Mouse (Mus musculus) forebrain, embryonic 10.5 days (tissue): ENCODE measurements around the gene Gstm5. TPM values are rescaled to one million over a fixed set of nuclear protein-coding genes. Genes with fewer than 3 reads are reported as not detected.

ENCODE experiments used
- DNase-seq: peaks from one replicate; pipeline ENCODE4 v3.0.0-alpha.2; 2017; ENCODE audit warnings: low spot score; ENCODE audit errors: extremely low spot score
- H3K27ac ChIP-seq: fragments of 300-500 bp; sonication (generic); 2 replicates; pipeline ENCODE4 v1.5.1; 2016; ENCODE audit warnings: mild to moderate bottlenecking
- H3K27me3 ChIP-seq: fragments of 300-500 bp; sonication (generic); 2 replicates; pipeline ENCODE4 v1.6.1; 2016; ENCODE audit warnings: mild to moderate bottlenecking; ENCODE audit not compliant: poor library complexity, severe bottlenecking
- H3K36me3 ChIP-seq: fragments of 300-500 bp; sonication (generic); replicated peaks from 2 replicates; pipeline ENCODE4 v1.6.1; 2016; ENCODE audit warnings: mild to moderate bottlenecking, moderate library complexity
- H3K4me1 ChIP-seq: fragments of 300-500 bp; sonication (generic); 2 replicates; pipeline ENCODE4 v1.6.1; 2016
- H3K4me3 ChIP-seq: fragments of 300-500 bp; sonication (generic); 2 replicates; pipeline ENCODE4 v1.5.1; 2016; ENCODE audit warnings: mild to moderate bottlenecking, moderate library complexity
- H3K9me3 ChIP-seq: fragments of 300-500 bp; sonication (generic); 2 replicates; pipeline ENCODE4 v1.6.1; 2016; ENCODE audit warnings: mild to moderate bottlenecking, moderate library complexity
- WGBS: fragments of 180-500 bp; shearing (Covaris S2); methylation state at CpG from one replicate; pipeline ENCODE4 v1.1.7; 2016; 5-methylcytosine and 5-hydroxymethylcytosine counted together
- polyA plus RNA-seq: library from polyadenylated mRNA; unstranded; fragments of >200 nt; fragmentation: Nextera tagmentation; extraction: Ambion mirVana; gene quantifications from 2 replicates; pipeline ENCODE4 v1.2.1, GENCODE M21; 2016

Gstm5 gene
- polyA plus RNA-seq, 1 experiment from 2014 or later = 225 TPM

GRCm38 (mm10) chr3:107927841-107928240, 32.2 kb downstream of the Gstm5 start:
- 85% methylated on average over 3 of the region's 3 CpGs for WGBS
- H3K4me3 ChIP-seq = no peak overlapping the region
- H3K4me1 ChIP-seq = peaks cover 18% of the 10 kb centered on the region
- H3K36me3 ChIP-seq = no peaks in the 10 kb centered on the region
- 0 out of 2 replicates have a peak, but pooled peaks cover 5% of the 10 kb centered on the region for H3K27me3 ChIP-seq
- H3K27ac ChIP-seq = no peak overlapping the region
- DNase-seq = no peak
- H3K9me3 ChIP-seq = no peaks in the 10 kb centered on the region

GRCm38 (mm10) chr3:107928691-107929090, 33.1 kb downstream of the Gstm5 start:
- H3K36me3 ChIP-seq = no peaks in the 10 kb centered on the region
- no peak for DNase-seq
- H3K4me3 ChIP-seq = no peak overlapping the region
- 93% methylated on average over 11 of the region's 11 CpGs for WGBS
- H3K27ac ChIP-seq = no peak overlapping the region
- peaks cover 14% of the 10 kb centered on the region; the same call in 1 of the 2 replicates for H3K27me3 ChIP-seq
- peaks cover 18% of the 10 kb centered on the region for H3K4me1 ChIP-seq
- H3K9me3 ChIP-seq = no peaks in the 10 kb centered on the region

- Histone ChIP-seq H3K4me1 (peaks cover 18% of the 10 kb centered on the region), H3K9me3 (no peaks in the 10 kb centered on the region), H3K27me3 (peaks cover 19% of the 10 kb centered on the region; the same call in 1 of the 2 replicates), H3K36me3 (no peaks in the 10 kb centered on the region), H3K27ac (no peak overlapping the region), H3K4me3 (no peak overlapping the region)
- DNase-seq = no peak
- WGBS = 89% methylated on average over 4 of the region's 4 CpGs
Measured at GRCm38 (mm10) chr3:107929243-107929642, 33.6 kb downstream of the Gstm5 start.

GRCm38 (mm10) chr3:107929731-107930130, 34.1 kb downstream of the Gstm5 start:
- DNase-seq = no peak
- WGBS = 90% methylated on average over 4 of the region's 4 CpGs

GRCm38 (mm10) chr3:107931134-107931533, 35.5 kb downstream of the Gstm5 start:
- Histone ChIP-seq H3K4me1 (peaks cover 18% of the 10 kb centered on the region), H3K36me3 (no peaks in the 10 kb centered on the region), H3K27ac (peak overlapping the region; percentile 88), H3K27me3 (peaks cover 21% of the 10 kb centered on the region; the same call in 1 of the 2 replicates), H3K9me3 (no peaks in the 10 kb centered on the region), H3K4me3 (peak overlapping the region; percentile 49)
- DNase-seq = no peak
- 56% methylated on average over 2 of the region's 2 CpGs for WGBS

More at GRCm38 (mm10) chr3:107929731-107930130, 34.1 kb downstream of the Gstm5 start:
- Histone ChIP-seq H3K27ac (no peak overlapping the region), H3K9me3 (no peaks in the 10 kb centered on the region), H3K27me3 (peaks cover 21% of the 10 kb centered on the region; the same call in 1 of the 2 replicates), H3K4me3 (no peak overlapping the region), H3K36me3 (no peaks in the 10 kb centered on the region), H3K4me1 (peaks cover 18% of the 10 kb centered on the region)

- no peaks in the 10 kb centered on the region for H3K36me3 ChIP-seq
- H3K4me3 ChIP-seq = peak within 1 kb of the TSS; percentile 49
- H3K27me3 ChIP-seq = peaks cover 21% of the 10 kb centered on the region; the same call in 1 of the 2 replicates
- 7% methylated on average over 10 of the region's 10 CpGs for whole genome bisulfite sequencing
- H3K27ac ChIP-seq = peak within 1 kb of the TSS; percentile 88
- no peaks in the 10 kb centered on the region for H3K9me3 ChIP-seq
- peaks cover 18% of the 10 kb centered on the region for H3K4me1 ChIP-seq
- DNase-seq = peak; percentile 99
Measured at GRCm38 (mm10) chr3:107931670-107932069, 36.0 kb downstream of the Gstm5 start, which contains the start of gene Gstm7. Gene Gstm7, minus strand, starts transcription at chr3:107931817.

- Histone ChIP-seq H3K36me3 (no peaks in the 10 kb centered on the region), H3K4me3 (no peak overlapping the region), H3K9me3 (no peaks in the 10 kb centered on the region), H3K27me3 (peaks cover 21% of the 10 kb centered on the region; the same call in 1 of the 2 replicates), H3K4me1 (peaks cover 18% of the 10 kb centered on the region), H3K27ac (peak overlapping the region; percentile 53)
- no peak for DNase-seq
- WGBS = 86% methylated on average over 6 of the region's 6 CpGs
Measured at GRCm38 (mm10) chr3:107932128-107932527, 36.5 kb downstream of the Gstm5 start.

- no peak overlapping the region for H3K4me3 ChIP-seq
- no peaks in the 10 kb centered on the region for H3K9me3 ChIP-seq
- WGBS = 96% methylated on average over 3 of the region's 3 CpGs
- H3K4me1 ChIP-seq = peaks cover 28% of the 10 kb centered on the region
- H3K27ac ChIP-seq = no peak overlapping the region
- H3K36me3 ChIP-seq = no peaks in the 10 kb centered on the region
- peaks cover 20% of the 10 kb centered on the region; the same call in 1 of the 2 replicates for H3K27me3 ChIP-seq
- DNase-seq = no peak
Measured at GRCm38 (mm10) chr3:107935268-107935667, 39.6 kb downstream of the Gstm5 start.

GRCm38 (mm10) chr3:107935888-107936287, 40.3 kb downstream of the Gstm5 start:
- 82% methylated on average over 3 of the region's 3 CpGs for WGBS
- Histone ChIP-seq H3K36me3 (no peaks in the 10 kb centered on the region), H3K4me3 (no peak overlapping the region), H3K9me3 (no peaks in the 10 kb centered on the region), H3K27me3 (peaks cover 17% of the 10 kb centered on the region; the same call in 1 of the 2 replicates), H3K4me1 (peaks cover 26% of the 10 kb centered on the region), H3K27ac (no peak overlapping the region)
- no peak for DNase-seq

- peaks cover 23% of the 10 kb centered on the region for H3K4me1 ChIP-seq
- 56% methylated on average over 3 of the region's 3 CpGs for WGBS
- H3K27ac ChIP-seq = peak overlapping the region; percentile 20; the same call in 1 of the 2 replicates
- no peaks in the 10 kb centered on the region for H3K36me3 ChIP-seq
- H3K4me3 ChIP-seq = no peak overlapping the region
- H3K27me3 ChIP-seq = 0 out of 2 replicates have a peak, but pooled peaks cover under 1% of the 10 kb centered on the region
- H3K9me3 ChIP-seq = no peaks in the 10 kb centered on the region
- DNase-seq = peak; percentile 62
Measured at GRCm38 (mm10) chr3:107939403-107939802, 43.8 kb downstream of the Gstm5 start.

- no peak overlapping the region for H3K4me3 ChIP-seq
- 86% methylated on average over 4 of the region's 4 CpGs for WGBS
- no peak for DNase-seq
- peaks cover 23% of the 10 kb centered on the region for H3K4me1 ChIP-seq
- H3K36me3 ChIP-seq = no peaks in the 10 kb centered on the region
- 0 out of 2 replicates have a peak overlapping the region, but pooled peaks have one; percentile 20 for H3K27ac ChIP-seq
- H3K27me3 ChIP-seq = no peaks in the 10 kb centered on the region
- no peaks in the 10 kb centered on the region for H3K9me3 ChIP-seq
Measured at GRCm38 (mm10) chr3:107939830-107940229, 44.2 kb downstream of the Gstm5 start.

- H3K27ac ChIP-seq = no peak overlapping the region
- 88% methylated on average over 7 of the region's 7 CpGs for WGBS
- no peak overlapping the region for H3K4me3 ChIP-seq
- DNase-seq = no peak
- H3K4me1 ChIP-seq = peaks cover 23% of the 10 kb centered on the region
- H3K9me3 ChIP-seq = no peaks in the 10 kb centered on the region
- no peaks in the 10 kb centered on the region for H3K36me3 ChIP-seq
- no peaks in the 10 kb centered on the region for H3K27me3 ChIP-seq
Measured at GRCm38 (mm10) chr3:107940524-107940923, 44.9 kb downstream of the Gstm5 start.

- Histone ChIP-seq H3K36me3 (no peaks in the 10 kb centered on the region), H3K9me3 (no peaks in the 10 kb centered on the region), H3K4me3 (no peak overlapping the region), H3K4me1 (peaks cover 23% of the 10 kb centered on the region), H3K27ac (no peak overlapping the region), H3K27me3 (no peaks in the 10 kb centered on the region)
- no peak for DNase-seq
- 87% methylated on average over 4 of the region's 4 CpGs for WGBS
Measured at GRCm38 (mm10) chr3:107941261-107941660, 45.6 kb downstream of the Gstm5 start.
